Mouse (Mus musculus) urinary bladder, postnatal 14 days (tissue): ENCODE data around the gene Ntn5.
"Not testable (repeated sequence)": the region's sequence is repeated elsewhere in the genome, so short reads cannot be mapped to it uniquely, and the experiment has no call there.

Experiments
- DNase-seq: peaks from one replicate; pipeline ENCODE4 v3.0.0; 2021; ENCODE audit warnings: low spot score

The Ntn5 gene

DNA sequence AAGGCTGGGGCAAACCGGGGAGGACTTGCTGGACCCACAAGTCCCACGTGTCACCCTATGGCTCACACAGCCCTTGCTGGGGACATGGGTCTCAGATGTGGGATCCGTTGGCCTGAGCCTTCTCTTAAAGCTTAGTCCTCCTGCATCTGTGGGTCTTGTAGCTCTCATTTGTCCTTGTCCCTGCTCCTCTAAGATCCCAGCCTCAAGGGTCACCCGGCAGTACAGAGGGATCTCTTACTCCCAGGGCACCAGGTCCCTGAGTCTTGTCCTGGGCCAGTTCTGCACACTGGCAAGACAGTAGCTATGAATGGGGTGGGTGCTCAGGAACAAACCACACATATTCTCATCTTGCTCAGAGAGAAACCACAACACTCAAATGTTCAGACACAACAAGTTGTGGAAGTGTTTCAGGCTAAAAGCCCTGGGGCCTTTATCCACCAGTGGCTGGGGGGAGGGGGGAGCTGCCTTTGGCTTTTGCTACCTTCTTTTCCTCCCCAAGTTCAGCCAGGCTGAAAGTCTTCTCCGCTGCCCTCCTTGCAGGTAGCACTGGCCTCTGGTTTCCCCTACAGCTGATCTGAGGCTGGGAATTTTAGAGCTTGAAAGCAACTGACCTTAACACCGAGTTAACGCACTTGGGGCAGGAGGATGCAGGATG lies at the start of gene Ntn5:
TSS of gene Ntn5 (plus strand) at position 627 of the 655 bp plus-strand sequence.
- no peak for DNase-seq

DNA sequence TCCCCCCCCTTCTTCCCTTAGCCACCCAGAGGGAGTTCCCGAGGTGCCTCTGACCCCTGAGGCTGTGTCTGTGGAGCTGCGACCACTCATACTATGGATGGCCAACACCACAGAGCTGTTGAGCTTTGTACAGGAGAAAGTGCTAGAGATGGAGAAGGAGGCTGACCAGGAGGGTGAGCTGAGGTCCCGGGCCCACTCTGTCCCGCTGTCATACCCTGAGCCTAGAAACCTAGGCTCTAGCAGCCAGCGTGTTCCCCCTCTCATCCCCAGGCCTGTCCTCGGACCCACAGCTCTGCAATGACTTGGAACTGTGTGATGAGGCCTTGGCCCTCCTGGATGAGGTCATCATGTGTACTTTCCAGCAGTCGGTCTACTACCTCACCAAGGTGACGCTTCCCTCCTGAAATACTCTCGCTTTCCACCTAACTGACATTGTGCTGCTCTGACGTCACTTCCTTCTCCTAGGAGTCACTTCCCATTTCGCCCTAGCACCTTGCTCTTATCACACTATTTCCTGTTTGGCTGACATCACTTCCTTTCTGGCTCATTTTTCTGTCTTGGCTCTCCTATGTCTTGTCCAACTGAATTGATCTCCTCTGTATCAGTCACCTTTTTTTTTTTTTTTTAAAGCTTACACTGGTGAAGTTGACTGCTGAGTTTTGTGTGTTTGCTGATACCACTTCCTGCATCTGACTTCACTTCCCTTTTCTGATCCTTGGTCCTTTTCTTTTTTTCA lies 48.7 kb upstream of the Ntn5 start:
- DNase-seq = no peak

DNA sequence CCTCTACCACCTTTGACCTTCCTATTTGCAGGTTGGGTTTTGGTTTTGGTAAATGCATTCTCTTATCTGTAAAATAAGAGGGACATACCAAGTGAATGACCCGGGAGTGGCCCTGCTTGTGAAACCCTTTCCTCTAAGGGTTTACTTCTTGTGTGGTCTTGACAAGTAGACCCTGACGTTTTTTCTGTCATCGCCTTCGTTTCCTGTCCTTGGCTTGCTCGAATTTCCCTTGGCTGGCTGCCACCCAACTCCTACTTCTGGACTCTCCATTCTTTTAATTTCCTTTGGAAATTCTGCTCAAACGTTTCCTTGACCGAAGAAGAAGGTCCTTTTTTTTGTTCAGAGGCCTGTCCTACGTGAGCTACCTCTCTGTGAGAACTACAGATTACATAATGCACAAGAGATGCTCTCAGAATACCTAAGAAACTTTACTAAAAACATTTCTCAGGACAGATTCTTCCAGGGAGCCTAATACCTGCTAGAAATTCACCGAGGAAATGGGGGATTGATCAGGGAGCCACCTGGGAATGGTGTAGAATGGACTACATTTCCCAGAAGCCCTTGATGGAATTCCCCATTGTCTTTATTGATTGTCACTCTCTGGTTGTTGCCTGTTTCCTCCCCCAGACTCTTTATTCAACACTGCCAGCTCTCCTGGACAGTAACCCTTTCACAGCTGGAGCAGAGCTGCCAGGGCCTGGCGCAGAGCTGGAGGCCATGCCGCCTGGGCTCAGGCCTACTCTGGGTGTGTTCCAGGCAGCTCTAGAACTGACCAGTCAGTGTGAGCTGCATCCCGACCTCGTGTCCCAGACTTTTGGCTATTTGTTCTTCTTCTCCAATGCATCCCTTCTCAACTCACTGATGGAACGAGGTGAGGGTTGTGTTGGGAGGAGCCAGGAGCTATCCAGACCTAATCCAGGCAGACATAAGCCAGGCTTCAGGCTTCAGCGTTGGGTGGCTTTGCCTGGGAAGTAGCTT lies 47.8 kb upstream of the Ntn5 start:
- no peak for DNase-seq

DNA sequence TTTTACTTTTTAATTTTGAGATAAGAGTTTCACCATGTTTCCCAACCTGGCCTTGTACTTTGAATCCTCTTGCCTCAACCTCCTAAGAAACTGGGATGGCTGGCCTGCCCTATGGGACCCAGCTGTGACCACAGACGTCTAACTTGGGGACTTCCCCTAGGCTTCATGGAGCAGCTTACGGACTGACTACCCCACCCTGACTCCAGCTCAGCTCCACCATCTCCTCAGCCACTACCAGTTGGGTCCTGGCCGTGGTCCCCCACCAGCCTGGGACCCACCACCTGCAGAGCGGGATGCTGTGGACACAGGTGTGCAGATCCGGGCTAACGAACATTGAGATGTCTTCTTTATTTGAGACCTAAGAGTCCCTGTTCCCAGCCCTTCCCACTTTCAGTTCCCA lies 46.1 kb upstream of the Ntn5 start:
- no peak for DNase-seq

DNA sequence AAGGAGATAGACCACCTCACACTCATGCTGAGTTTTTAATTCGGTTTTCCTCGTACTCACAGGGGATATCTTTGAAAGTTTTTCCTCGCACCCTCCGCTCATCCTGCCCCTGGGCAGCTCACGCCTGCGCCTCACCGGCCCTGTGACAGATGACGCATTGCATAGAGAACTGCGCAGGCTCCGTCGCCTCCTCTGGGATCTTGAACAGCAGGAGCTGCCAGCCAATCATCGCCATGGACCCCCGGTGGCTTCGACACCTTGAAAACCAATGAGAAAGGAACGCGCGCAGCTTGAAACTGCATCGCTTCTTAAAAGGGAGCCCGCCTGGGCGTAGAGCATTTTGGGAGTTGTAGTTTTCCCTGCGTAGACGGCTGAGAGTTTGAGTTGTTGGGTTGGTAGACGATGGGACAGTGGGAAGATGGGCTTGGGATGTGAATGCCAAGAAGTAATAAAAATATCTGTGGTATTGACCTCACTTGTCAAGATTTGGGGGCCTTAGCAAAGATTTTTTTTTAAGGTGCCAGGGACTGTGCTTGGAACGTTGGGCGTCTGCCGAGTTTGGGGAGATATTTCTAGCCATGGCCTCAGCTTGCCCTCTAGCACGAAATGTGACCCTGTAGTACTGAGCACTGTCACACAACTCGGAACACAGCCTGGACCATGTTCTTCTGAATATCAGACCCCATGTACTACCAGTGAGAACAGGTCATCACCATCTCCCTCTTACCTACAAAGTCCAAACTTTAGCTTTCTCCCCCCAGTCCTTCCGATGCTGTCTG lies 45.0 kb upstream of the Ntn5 start:
- DNase-seq = peak; percentile 93

DNA sequence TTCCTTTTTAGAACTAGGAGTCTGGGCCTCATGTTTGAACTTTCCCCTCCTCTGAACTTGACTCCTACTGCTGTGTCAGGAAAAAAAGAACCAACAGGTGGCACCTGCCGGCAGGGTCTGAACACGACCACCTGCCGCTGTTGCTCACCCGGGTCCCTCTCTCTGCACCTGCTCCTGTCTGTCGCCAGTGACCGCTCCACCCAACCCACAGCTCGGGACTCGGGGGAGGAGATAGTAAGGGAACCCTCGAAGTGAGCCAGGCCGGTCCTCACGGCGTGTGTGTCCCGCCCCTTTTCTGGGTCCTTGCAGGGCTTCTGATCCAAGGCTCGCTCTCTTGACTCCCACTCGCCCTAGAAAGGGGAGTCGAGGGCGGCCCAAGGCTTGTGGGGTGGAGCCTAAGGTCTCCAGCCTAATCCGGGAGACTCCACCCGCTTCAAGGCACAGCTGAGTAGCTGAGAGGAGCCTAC lies 44.2 kb upstream of the Ntn5 start, which contains the start of gene Mamstr:
TSS of gene Mamstr (plus strand) at position 417 of the 467 bp plus-strand sequence.
- DNase-seq = no peak

DNA sequence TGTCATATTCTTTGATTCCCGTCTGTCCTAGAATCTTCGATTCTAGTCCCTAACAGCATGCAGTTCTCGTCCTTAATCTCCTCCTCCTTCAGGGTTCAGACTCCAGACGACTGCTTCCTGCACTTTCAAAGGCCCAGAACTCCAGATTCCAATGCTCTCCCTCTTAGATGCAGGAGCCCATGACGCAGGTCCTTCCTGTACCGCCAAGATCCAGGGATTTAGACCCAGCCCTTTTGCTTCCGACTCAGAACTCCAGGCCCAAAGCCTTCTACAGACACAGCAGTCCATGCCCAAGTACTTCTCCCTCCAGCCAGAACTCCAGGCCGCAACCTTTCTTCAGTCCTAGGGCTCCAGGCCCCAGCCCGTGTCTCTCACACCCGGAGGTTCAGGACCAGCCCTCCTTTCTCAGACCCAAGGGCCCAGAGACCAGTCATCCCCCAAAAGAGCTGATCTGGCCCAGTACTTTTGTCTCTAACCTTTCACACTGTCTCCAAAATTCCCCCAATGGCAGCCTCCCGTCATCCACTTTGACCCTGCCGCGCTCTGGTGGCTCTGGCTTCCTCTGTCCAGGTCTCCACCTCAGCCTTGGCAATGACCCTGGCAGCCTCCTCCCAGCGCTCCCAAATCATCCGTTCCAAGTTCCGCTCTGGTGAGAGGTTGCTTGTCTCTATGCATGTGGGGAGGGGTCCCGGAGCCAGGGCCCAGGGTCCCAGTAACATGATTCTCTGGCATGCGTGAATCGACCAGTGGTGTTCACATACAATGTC lies 43.4 kb upstream of the Ntn5 start:
- no peak for DNase-seq

DNA sequence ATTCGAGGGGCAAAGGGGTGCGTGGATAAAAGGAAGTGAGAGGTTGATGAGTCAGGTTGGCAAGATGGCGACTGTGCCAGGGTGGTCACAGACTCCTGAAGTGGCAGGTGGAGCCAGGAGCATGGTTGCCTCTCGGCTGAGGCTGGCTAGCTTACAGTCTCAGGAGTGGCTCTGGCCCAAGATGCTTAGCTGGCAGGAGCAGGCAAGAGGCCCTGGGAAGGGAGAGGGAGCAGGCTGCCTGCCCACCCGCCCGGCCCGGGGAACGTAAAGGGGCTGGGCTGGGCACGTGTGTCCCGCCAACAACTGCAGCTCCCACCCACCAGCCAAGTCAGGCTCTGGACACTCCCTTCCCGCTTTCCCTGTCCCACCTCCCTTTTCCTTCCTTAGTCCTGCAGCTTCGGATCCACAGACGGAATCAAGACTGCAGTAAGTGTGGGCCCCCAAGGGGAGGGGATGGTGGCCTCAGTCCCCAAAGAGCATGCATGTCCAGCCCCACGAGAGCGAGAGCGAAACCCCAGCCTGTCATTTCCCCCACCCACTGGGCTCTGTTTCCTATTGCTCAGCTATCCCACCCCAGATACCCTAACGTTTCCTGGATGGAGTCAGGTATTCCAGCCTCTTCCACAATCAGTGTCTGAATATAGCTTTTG lies 42.3 kb upstream of the Ntn5 start:
- peak; percentile 44 for DNase-seq

DNA sequence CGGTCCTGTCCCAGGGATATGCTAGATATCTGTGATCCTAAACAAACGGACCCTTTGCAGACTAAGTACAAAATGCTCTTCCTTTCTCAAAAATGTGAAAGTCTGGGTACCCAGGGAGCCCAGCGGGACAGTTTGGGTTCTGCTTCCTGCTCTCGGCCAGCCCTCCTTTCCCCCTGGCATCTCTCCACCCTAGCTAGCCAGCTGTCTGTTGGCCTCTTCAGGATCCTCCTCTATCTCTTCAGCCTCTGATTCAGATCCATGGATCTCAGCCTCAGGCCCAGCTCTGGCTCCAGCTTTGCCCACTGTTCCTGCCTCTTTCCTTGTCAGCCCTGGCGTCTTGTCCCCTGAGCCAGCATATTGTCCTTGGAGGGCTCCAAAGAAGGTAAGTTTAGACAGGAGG lies 41.7 kb upstream of the Ntn5 start:
- DNase-seq = no peak

DNA sequence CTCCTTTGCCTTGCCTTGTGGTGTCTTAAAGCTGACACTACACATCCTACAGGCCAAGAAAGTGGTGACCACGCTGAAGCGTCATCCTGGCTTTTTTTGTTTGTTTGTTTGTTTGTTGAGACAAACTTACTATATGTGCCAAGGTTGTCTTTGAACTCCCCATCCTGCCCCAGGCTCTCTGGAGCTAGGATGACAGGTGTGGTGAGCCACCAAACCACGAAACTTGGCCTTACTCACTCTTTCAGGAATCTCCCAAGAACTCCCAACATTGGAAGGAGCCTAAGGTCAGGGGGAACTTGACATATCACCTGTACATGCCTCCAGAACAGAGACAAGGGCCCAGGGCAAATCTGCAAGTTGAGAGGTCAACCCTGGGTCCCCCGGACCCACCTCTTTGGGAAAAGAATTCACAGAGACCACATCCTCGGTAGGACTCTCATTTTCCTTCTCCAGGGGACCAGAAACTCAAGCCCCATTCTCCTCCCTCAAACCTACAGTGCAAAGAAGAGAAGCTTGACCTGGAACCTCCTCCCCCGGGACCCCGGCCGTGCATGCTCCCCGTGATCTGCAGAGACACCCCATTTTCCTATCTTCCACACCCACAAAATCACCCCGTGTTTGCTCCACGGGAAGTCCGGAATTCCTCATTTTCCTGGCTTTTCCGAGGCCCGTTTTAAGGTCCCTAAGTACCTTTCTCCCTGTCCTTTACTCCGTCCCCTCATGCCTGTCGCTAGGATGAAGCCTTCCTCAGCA lies 41.1 kb upstream of the Ntn5 start:
- DNase-seq = no peak

DNA sequence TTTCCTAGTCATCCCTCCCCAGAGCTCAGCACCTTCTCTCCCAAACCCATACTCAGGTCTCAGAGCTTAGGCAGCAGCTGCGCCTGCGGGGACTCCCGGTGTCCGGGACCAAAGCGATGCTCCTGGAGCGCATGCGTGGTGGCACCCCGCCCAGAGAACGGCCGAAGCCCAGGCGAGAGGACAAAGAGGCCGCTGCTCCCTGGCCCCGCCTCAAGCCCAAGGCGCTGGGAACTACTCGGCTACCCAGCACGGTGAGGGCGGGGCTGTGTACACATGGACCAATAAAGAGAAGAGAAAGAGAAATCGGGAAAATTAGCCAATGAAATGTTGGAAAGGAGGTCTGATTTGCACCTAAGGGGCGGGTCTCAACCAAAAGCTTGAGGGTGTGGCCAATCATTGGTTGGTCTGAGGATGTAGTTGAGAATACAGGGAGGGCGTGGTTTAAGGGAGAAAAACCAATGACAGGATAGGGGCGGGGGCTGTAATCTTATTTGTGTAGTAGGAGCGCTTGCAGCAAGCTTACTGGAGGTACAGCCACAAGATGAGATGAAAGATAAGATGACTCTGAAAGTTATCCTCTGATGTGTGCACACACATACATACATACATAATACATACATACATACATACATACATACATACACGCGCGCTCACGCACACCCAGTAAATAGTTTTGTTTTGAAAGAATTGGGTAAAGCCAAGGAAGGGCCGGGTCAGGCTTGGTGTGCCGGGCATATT lies 40.2 kb upstream of the Ntn5 start:
- DNase-seq = peak; percentile 95

DNA sequence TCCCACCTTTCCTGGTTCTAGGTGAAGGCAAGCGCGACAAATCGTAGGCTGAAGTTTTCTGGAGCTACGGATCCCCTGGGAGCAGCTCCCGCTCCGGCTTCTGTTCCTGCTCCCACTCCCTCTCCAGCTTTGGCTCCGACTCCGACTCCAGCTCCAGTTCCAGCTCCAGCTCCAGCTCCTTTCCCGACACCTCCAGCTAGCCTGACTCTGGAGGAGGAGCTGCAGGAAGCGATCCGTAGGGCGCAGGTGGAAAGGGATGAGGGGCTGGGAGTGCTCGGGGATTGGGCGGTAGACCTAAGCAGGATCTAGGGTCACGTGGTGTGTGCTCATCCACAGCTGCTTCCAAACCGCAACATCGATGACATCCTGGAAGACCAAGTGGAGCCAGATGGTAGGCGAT lies 39.6 kb upstream of the Ntn5 start:
- DNase-seq = peak; percentile 37

DNA sequence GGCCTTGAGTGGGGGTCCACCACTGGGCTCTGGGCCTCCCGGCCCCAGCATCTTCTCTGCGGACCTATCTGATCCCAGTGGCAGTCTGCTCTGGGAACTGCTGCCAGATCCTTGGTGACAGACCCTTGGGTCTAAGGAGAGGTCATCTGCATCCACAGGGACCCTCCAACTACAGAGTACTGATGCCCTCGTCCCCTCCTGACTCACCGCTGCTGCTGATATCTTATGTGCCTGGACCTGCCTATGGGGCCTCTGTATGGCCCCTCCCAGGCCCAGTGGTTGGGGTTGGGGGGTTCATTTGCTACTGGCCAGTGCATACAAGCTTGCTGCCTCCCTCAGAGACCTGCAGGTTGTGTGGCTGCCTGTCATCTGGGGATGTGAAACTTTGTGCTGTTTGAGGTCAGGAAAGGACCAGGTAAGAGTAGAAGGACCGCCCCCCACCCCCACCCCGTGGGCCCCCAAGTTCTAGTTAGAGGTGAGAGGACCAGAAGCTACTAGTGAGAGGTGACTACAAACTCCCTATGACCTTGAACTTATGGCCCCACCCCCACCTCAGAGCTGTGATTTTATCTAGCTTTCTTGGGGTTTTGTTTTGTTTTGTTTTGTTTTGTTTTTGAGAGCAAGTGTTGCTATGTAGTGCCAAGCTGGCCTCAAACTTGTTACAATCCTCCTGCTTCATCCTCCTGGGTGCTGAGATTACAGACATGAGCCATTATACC lies 38.8 kb upstream of the Ntn5 start:
- no peak for DNase-seq

DNA sequence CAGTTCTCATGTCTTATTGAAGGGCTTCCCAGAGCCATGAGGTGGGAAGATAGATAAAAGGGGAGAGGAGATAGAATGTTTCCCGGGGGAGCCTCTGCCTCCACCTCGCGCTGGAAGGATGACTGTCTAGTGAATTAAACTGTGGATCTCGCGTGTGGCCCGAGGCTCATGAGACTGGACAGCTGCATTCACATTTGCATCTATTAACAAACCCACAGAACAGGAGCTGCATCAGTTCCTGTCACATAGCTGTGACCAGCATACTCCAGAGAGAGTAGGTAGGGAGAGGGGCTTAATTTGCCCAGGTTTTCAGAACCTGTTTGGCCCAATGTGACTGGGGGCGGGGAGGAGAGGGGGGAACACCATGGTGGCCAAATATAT lies 38.2 kb upstream of the Ntn5 start:
- DNase-seq = no peak

DNA sequence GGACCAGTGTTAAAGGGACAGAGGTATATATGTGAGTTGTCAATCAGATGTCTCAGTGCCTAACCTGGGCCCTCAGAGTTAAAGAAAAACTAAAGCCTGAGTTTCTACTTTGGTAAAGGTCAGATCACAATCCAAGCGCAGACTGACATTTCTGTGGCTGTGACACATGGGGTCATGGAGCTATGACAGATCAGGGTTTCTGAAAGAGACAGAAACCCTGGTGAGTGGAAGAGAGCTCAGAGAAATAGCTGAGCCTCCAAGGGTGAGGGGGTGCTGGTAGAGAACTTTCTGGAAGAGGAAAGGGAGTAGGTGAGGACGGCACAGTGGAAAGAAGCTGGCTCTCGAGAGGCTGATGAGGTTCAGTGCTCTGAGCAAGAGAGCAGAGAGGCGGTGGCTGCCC lies 37.2 kb upstream of the Ntn5 start:
- no peak for DNase-seq

DNA sequence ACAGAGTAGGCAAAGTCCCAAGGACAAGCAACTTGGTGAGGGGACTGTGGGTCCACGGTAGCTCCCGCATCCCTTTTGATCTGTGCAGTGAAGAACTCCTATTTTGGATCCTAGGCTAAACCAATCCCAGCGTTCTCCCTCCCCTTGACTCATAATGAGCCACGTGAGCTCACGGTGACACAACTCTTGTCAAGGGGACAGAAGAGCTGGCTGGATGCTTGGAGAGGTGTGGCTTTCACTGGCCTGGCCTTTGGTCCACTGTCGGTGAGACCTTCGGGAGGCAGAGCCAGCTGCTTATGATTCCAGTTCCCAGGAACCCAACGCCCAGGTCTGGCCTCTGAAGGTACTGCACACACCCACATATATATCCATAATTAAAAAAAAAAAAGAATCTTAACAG lies 34.5 kb upstream of the Ntn5 start:
- DNase-seq = no peak

DNA sequence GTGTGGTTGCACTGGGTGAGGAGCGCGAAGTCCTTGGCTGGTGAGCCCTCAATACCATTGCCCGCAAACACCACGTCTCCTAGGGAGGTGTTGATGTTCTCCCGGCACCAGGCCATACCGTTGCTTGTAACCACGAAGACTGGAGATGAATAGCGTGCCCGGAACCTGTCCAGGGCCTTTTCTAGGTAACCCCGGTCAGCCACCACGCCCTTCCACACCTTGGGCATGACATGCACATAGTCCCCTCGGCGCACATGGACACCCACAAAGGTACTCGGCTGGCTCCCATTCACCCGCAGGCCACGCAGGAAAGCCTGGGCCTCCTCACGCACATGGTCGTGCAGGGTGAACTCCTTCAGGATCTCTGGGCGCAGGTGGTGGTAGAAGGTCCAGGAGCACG lies 33.3 kb upstream of the Ntn5 start:
- DNase-seq = not testable (repeated sequence)

DNA sequence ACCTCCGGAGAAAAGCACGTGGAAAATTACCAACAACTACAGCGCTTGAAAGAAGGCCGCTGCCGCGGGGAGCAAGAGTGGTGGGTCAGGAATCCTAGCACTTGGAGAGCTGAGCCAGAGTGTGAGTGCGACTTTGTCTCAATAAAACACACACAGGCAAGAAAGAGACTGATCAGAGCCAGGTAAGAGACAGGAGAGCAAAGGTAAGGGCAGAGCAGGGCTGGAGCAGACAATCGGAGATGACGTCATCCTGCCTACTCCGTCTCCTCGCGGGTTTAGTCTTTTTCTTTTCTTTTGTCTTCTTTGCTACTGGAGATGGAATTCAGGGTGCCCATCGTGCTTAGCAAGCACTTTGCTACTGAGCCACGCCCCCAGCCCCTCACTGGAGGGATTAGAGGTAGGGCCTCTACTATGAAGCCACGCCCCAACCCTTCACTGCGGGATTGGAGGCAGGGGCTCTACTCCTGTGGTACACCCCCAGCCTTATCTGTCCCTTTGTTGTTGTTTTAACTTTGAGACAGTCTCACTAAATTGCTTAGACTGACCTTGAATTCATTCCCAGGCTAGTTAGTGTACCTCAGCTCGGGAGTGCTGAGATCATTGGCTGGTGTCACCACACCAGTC lies 29.3 kb upstream of the Ntn5 start:
- DNase-seq = no peak
